Mouse (Mus musculus) cerebellum, postnatal 10 days (tissue): ENCODE measurements around the gene Dtnbp1.
A peak's percentile ranks its signal among the peaks of the same experiment; 100 is the strongest.

Source experiments
- DNase-seq, 2 experiments: peaks; one replicate each; pipeline ENCODE4 v3.0.0; 2021; ENCODE audit warnings: mixed read lengths in 2 of 2

The Dtnbp1 gene

DNA sequence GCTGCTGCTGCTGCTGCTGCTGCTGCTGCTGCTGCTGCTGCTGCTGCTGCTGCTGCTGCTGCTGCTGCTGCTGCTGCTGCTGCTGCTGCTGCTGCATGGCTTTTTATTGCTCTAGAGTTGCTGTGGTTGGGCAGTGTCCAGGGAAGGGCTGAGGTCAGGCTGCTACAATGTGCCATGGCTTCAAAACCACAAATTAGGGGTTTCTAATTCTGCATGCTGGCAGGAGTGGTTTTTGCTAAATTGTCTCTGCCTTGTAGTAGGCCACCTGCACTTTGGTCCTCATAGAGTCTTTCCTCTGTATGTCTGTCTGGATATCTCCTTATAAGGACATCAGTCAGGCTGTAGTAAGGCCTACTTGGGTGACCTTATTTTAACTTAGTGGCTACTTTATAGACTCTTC lies 98.5 kb downstream of the Dtnbp1 start:
- DNase-seq = no peak

DNA sequence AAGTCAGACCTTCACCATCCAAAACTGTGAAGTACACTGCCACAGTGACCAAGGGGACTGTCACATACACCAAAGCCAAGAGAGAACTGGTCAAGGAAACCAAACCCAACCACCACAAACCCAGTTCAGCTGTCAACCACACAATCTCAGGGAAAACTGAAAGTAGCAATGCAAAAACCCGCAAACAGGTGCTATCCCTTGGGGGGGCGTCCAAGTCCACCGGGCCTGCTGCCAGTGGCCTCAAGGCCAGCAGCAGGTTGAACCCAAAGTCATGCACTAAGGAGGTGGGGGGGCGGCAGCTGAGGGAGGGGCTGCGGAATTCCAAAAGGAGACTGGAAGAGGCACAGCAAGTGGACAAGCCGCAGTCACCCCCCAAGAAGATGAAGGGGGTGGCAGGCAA lies 99.6 kb downstream of the Dtnbp1 start:
- peak in 1 of 2 experiments; percentile 48 for DNase-seq

DNA sequence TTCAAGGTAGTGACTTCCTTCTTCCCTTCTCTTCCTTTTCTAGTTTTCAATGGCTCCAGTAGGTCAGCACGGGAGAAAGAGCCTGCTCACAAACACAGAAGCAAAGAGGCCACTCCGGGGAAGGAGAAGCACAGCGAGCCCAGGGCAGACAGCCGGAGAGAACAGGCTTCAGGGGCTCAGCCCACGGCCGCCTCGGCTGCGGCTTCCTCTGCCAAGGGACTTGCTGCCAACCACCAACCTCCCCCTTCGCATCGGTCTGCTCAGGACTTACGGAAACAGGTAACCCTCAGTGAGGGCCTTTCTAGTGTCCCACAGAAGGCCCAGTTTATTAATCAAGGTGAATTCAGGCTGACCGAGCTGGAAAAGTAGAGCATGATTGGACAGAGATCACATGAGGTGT lies 105.7 kb downstream of the Dtnbp1 start:
- DNase-seq = no peak

DNA sequence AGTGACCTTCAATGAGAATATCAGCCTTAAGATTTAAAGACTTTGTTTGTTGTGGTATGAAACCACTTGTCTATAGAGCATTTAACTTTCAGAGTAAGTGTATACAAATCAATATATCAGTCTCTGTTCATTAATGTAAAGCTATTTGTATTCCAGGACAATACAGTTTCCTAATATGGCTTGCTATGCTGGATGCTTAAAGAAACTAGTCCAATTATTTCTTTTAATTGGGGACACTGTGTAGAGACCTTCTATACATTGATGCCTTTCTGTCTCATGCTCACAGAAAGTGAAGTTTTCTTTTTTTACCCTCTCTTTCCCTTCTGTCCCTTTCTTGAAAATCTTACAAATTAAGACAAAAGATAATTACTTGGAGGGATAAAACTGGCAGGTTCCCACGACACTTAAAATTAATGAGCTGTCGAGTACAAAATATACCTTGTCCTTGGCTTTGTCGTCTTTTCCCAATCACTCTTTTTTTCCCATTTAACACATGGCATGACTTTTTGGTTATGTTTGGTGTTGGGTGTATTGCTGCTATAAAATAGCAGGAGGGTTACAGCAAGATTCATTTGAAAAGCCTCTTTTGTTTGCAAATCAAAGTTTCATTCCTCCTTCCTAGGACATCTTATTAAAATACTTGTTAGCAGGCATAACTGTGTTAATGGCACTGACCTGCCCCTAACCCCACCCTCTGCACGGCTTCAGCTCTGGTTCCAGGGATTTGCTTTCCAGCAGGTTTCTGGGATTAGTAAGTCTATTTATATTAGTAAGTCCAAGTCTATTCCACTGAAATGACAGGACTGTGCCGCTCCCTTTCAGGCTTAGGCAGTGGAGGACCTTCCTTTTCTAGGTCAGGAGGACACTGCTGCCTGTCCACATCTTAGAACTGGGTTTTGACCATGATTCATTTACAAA lies 109.9 kb downstream of the Dtnbp1 start:
- DNase-seq = no peak

DNA sequence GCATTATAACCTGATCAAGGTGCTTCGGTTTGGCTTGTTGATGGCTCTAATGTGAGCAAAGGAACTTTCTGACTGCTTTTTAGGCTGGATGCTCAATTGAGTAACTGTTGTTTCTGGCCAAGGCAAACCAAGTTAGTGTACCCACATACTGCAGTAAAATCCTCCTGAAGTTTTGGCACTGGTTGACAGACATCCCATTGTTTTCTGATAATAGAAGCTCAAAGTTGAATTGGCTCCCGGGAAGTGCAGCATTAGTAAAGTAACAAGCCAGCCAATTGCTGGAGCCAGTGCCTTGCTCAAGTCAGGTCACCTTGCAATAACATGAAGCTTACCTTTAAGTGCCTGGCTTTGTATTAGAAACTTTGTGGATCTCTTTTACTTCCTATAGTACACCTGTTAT lies 111.3 kb downstream of the Dtnbp1 start:
- DNase-seq = no peak

DNA sequence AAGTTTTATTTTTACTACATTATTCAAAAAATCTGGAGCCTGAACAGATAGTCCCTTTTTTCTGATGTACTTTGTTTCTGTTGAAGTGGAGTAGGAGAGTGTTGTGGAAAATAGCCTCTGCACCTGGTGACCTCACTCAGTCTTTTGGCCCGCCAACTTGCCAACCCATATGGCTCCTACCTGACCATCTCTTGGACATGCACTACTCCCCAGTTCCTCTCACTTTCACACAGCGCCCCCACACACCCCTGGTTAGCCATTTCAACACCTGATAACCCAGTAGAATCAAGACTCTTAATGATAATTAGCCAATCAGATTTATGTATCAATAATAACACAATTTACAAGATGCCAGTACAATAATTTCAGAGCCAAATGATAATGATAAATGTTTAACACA lies 115.7 kb downstream of the Dtnbp1 start:
- peak in 1 of 2 experiments; percentile 54 for DNase-seq

DNA sequence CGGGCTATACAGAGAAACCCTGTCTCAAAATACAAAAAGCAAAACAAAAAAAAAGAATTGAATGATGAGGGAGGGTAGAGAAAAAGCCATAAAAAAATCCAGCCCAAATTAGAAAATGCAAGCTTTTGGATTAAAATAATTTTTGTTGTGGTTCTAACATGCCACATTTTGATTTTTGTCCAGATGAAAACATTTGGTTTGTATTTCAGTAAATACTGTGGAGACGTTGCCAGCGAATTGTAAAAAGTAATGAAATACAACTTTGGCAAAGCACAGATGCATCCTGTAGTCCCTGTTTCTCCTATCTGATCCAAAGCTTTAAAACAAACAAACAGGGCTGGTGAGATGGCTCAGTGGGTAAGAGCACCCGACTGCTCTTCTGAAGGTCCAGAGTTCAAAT lies 120.9 kb downstream of the Dtnbp1 start:
- no peak for DNase-seq

DNA sequence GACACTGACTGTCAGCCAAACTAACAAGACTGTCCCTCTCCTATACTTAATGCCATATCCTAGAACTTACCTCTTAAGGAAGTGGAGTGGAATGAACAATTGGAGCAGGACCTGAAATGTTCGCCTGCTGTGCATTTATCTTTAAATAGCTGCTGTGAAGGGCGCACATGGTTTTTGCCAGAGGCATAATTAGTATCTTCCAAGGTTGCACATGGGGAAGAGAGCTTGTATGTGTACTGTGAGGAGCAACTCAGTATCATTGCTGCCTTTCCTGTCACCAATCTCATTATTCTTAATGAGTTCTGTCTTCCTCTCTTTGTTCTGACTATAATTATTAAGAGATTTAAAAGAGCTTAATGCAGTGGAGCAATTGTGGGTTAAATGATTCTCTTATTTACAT lies 125.1 kb downstream of the Dtnbp1 start:
- DNase-seq = no peak
